Mouse (Mus musculus): ENCODE measurements at regions not wholly inside any gene's neighbourhood (a gene's known extent, or its start where the extent isn't known, plus 50 kb on each side); places are given as distances from the start of the nearest gene placed in this dataset.

- DNase-seq: no peak
Measured at GRCm38 (mm10) chr16:26168216-26168615, 62.6 kb upstream of the P3h2 start.

- DNase-seq: peak; percentile 8
Measured at GRCm38 (mm10) chr16:26164066-26164465, 58.5 kb upstream of the P3h2 start.

- peak; percentile 42 for DNase-seq
Measured at GRCm38 (mm10) chr16:26163401-26163800, 57.8 kb upstream of the P3h2 start.

- DNase-seq: no peak
Measured at GRCm38 (mm10) chr16:26157606-26158005, 52.0 kb upstream of the P3h2 start.
